Mouse (Mus musculus) E14TG2a.4 (cell line): Measurements from ENCODE around the gene Rsph3b.

Experiments used
- H3K27me3 ChIP-seq: 2 replicates; pipeline ENCODE4 v1.6.1; 2014; ENCODE audit warnings: low read length, control low read depth; ENCODE audit not compliant: insufficient read depth
- H3K36me3 ChIP-seq: 2 replicates; pipeline ENCODE4 v1.6.1; 2014; ENCODE audit warnings: low read length, control low read depth; ENCODE audit not compliant: insufficient read depth
- H3K4me1 ChIP-seq: replicated peaks from 2 replicates; pipeline ENCODE4 v1.6.1; 2014; ENCODE audit warnings: low read depth, low read length, control low read depth
- H3K4me3 ChIP-seq: replicated peaks from 2 replicates; pipeline ENCODE4 v1.5.1; 2014; ENCODE audit warnings: mild to moderate bottlenecking, low read length
- H3K9me3 ChIP-seq: 2 replicates; pipeline ENCODE4 v1.6.1; 2014; ENCODE audit warnings: low read length, control low read depth
- CTCF ChIP-seq: conservative IDR thresholded peaks from 2 replicates; pipeline ENCODE4 v1.5.1; 2014; ENCODE audit warnings: low read length
- NANOG ChIP-seq: IDR thresholded peaks from 2 replicates; pipeline ENCODE4 v1.6.1; 2014; ENCODE audit warnings: borderline replicate concordance, low read length, mixed read lengths
- POU5F1 ChIP-seq: IDR thresholded peaks from 2 replicates; pipeline ENCODE4 v1.6.1; 2014; ENCODE audit warnings: low read length, borderline replicate concordance

Rsph3b gene

DNA sequence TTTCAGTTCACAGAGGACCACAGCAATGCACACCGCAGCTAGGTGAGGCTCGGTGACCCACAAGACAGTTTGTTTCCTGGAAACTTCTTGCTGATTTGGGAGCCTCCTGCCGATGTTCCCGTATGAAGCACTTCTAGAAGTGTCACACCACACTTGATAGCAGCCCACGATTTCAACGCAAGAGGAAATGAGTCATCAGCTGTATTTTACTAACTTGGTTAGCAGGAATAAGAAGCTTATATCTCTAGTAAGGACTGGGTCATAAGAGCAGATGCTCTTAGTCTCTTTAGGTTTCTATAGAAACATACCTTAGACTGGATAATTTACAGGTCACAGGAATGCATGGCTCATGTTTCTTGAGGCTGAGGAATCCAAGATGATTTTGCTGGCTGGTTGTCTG, 67.2 kb downstream of the Rsph3b start:
- Histone ChIP-seq H3K36me3 (no peaks in the 10 kb centered on the region), H3K4me1 (no peaks in the 10 kb centered on the region), H3K27me3 (peaks cover 2% of the 10 kb centered on the region; the same call in 1 of the 2 replicates), H3K9me3 (no peaks in the 10 kb centered on the region), H3K4me3 (no peak overlapping the region)
- TF ChIP-seq NANOG, result no peak
- TF ChIP-seq CTCF, result no peak
- TF ChIP-seq POU5F1, result no peak

DNA sequence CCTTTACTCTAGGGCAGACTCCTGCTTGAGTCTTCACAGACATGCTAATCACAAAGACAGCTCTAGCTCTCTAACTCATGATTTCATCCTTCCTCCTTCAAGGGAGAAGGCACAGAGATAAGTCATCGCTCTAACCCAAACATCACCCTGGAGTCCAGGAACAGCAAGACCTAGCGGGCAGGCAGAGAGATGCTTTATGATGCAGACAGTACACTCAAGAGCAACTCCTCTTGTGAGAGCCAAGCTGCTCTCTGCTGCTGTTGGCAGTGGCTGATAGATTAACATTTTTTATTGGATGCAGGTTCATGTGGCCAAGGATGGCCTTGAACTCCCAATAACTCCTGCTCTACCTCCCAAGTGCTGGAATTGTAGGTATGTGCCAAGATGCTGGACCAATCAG, 77.1 kb downstream of the Rsph3b start:
- Histone ChIP-seq H3K27me3 (peaks cover 15% of the 10 kb centered on the region), H3K9me3 (peaks cover 9% of the 10 kb centered on the region; the same call in 1 of the 2 replicates), H3K4me3 (no peak overlapping the region), H3K4me1 (peaks cover 27% of the 10 kb centered on the region), H3K36me3 (no peaks in the 10 kb centered on the region)
- TF ChIP-seq NANOG (no peak), CTCF (no peak), POU5F1 (no peak)

GRCm38 (mm10) chr17:6868810-6869209, 79.7 kb downstream of the Rsph3b start:
- TF ChIP-seq CTCF, result no peak
- TF ChIP-seq NANOG, result no peak
- no peak for TF ChIP-seq POU5F1
- peaks cover 44% of the 10 kb centered on the region for H3K4me1 ChIP-seq

DNA sequence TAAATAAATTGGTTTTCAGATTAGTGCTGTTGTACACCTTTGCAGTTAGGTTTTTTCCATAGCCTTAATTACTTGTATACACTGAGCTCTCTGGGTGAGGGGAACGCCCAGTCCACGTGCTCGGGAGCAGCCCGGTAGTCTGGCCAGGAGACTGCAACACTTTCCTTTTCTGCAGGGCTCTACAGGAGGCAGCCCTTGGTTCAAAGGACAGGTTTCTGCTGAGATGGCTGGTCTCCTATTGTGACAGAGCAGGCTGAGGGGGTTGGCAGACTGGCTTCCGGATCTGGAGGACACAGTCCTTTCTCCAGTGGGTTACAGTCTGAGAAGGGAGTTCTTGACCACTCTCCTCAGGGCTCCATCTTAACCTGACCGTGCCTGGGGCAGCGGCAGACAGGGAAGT, 80.7 kb downstream of the Rsph3b start:
- peaks cover 52% of the 10 kb centered on the region for H3K4me1 ChIP-seq
- no peaks in the 10 kb centered on the region for H3K36me3 ChIP-seq
- peaks cover 51% of the 10 kb centered on the region for H3K27me3 ChIP-seq
- peak overlapping the region; percentile 35 for H3K4me3 ChIP-seq
- TF ChIP-seq NANOG, result no peak
- no peak for TF ChIP-seq POU5F1
- 0 out of 2 replicates have a peak, but pooled peaks cover 3% of the 10 kb centered on the region for H3K9me3 ChIP-seq

More at GRCm38 (mm10) chr17:6868810-6869209, 79.7 kb downstream of the Rsph3b start:
- peaks cover 40% of the 10 kb centered on the region for H3K27me3 ChIP-seq
- H3K9me3 ChIP-seq, result peaks cover 9% of the 10 kb centered on the region; the same call in 1 of the 2 replicates
- no peak overlapping the region for H3K4me3 ChIP-seq
- no peaks in the 10 kb centered on the region for H3K36me3 ChIP-seq

DNA sequence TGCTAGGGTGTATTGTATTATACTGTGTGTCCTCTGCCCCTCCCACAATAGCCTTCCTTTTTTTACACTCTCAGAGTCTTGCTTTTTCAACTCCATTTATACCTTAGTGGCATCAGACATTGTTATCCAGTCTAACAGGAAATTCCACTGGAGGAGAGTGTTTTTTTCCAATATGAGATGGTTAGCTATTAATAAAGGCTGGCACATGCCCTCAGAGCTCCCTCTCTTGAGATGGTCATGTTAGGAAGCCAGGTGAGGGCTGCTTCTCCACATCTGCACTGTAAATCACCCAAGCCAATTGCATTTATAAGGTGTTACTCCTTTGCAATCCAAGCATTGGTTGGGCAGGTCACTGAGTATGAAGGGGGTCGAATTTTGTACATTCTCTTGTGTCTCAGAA, 81.9 kb downstream of the Rsph3b start:
- Histone ChIP-seq H3K9me3 (0 out of 2 replicates have a peak, but pooled peaks cover 3% of the 10 kb centered on the region), H3K4me1 (peaks cover 63% of the 10 kb centered on the region), H3K4me3 (no peak overlapping the region), H3K36me3 (no peaks in the 10 kb centered on the region), H3K27me3 (peaks cover 62% of the 10 kb centered on the region)
- TF ChIP-seq POU5F1 (no peak), CTCF (no peak), NANOG (no peak)

GRCm38 (mm10) chr17:6865580-6865979, 82.9 kb downstream of the Rsph3b start:
- peaks cover 72% of the 10 kb centered on the region for H3K4me1 ChIP-seq
- no peak overlapping the region for H3K4me3 ChIP-seq
- TF ChIP-seq CTCF, result no peak
- no peak for TF ChIP-seq POU5F1
- no peak for TF ChIP-seq NANOG
- peaks cover 63% of the 10 kb centered on the region for H3K27me3 ChIP-seq
- no peaks in the 10 kb centered on the region for H3K36me3 ChIP-seq
- 0 out of 2 replicates have a peak, but pooled peaks cover 3% of the 10 kb centered on the region for H3K9me3 ChIP-seq

DNA sequence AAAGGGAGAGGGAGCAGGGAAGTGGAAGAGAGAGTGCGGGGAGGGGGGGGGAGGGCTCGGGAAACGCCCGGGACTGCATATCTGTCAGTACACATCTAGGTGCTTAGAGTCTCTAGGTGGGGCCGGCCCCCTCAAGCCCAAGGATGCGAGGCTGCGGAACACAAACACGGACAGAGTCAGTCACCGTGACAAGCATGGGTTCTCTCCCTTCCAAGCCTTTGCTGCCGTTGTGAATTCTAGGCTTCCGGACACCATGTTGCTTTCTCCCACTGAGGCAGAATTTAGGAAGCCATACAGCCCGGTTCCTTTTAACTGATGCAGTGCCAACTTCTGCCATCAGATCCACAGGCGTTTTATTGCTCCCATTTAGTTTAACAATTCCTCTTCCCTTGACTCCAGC, 83.6 kb downstream of the Rsph3b start:
- TF ChIP-seq CTCF (no peak), POU5F1 (no peak), NANOG (no peak)
- Histone ChIP-seq H3K4me3 (no peak overlapping the region), H3K9me3 (0 out of 2 replicates have a peak, but pooled peaks cover 3% of the 10 kb centered on the region), H3K27me3 (peaks cover 63% of the 10 kb centered on the region), H3K4me1 (peaks cover 77% of the 10 kb centered on the region), H3K36me3 (no peaks in the 10 kb centered on the region)

DNA sequence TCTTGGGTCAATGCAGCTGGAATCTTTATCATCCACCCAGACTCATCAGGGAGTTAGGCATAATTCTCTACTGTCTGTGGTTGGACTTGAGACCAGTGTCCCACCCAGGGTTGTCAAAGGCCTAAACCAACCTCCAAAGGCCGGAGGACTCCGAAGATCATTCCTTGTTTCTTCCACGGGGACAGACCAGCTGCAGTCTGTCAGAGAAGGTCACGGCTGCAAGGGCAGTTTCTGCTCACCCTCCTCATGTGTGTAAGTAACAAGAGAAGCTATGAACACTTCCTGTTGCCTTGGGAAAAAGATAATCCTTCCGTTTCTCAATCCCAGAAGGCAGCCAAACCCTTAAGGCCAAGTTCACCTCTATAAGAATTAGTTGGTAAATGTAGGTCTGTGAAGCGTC, 85.0 kb downstream of the Rsph3b start:
- H3K4me3 ChIP-seq, result no peak overlapping the region
- H3K4me1 ChIP-seq, result peaks cover 80% of the 10 kb centered on the region
- H3K27me3 ChIP-seq, result peaks cover 75% of the 10 kb centered on the region
- H3K9me3 ChIP-seq, result 0 out of 2 replicates have a peak, but pooled peaks cover 3% of the 10 kb centered on the region
- H3K36me3 ChIP-seq, result no peaks in the 10 kb centered on the region
- no peak for TF ChIP-seq CTCF
- TF ChIP-seq NANOG, result no peak
- TF ChIP-seq POU5F1, result no peak

- Histone ChIP-seq H3K9me3 (0 out of 2 replicates have a peak, but pooled peaks cover 3% of the 10 kb centered on the region), H3K27me3 (peaks cover 81% of the 10 kb centered on the region), H3K4me1 (peaks cover 73% of the 10 kb centered on the region), H3K36me3 (no peaks in the 10 kb centered on the region), H3K4me3 (peak overlapping the region; percentile 60; the same call in 1 of the 2 replicates)
- TF ChIP-seq CTCF (no peak), NANOG (no peak), POU5F1 (no peak)
Measured at GRCm38 (mm10) chr17:6862040-6862780, 86.3 kb downstream of the Rsph3b start.
